Mouse (Mus musculus): Measurements from ENCODE around the gene Slc36a1. TPM values are rescaled to one million over a fixed set of nuclear protein-coding genes. Genes with fewer than 3 reads are reported as not detected.

Gene Slc36a1
- polyA plus RNA-seq, 1 experiment: 6.3 TPM

- Histone ChIP-seq H3K9ac (ENCODE audit: low read depth, poor library complexity, severe bottlenecking) (no peak overlapping the region), H3K36me3 (ENCODE audit: control insufficient read depth, insufficient read depth, low read length, poor library complexity, severe bottlenecking) (0 out of 2 replicates have a peak, but pooled peaks cover 3% of the 10 kb centered on the region), H3K27me3 (ENCODE audit: control insufficient read depth, insufficient read depth, low read length, poor library complexity, severe bottlenecking) (no peaks in the 10 kb centered on the region), H3K4me1 (ENCODE audit: control insufficient read depth, insufficient read depth, low read length) (no peaks in the 10 kb centered on the region), H3K9me3 (replicated peaks; ENCODE audit: control insufficient read depth, insufficient read depth, low read length, poor library complexity, severe bottlenecking) (no peaks in the 10 kb centered on the region), H3K4me3 (ENCODE audit: low read depth, low read length) (no peak overlapping the region), H3K27ac (ENCODE audit: insufficient read depth, low read length) (no peak overlapping the region)
- TF ChIP-seq CTCF (IDR thresholded peaks at IDR 0.05; ENCODE audit: low read depth, low read length): no peak
- no peak for TF ChIP-seq EP300 (IDR thresholded peaks at IDR 0.05; ENCODE audit: insufficient read depth, low read depth, low read length)
- no peak for TF ChIP-seq POLR2A (IDR thresholded peaks at IDR 0.05; ENCODE audit: insufficient read depth, low read length)
Observed at GRCm38 (mm10) chr11:55234791-55235190, 30.6 kb downstream of the Slc36a1 start.

DNA sequence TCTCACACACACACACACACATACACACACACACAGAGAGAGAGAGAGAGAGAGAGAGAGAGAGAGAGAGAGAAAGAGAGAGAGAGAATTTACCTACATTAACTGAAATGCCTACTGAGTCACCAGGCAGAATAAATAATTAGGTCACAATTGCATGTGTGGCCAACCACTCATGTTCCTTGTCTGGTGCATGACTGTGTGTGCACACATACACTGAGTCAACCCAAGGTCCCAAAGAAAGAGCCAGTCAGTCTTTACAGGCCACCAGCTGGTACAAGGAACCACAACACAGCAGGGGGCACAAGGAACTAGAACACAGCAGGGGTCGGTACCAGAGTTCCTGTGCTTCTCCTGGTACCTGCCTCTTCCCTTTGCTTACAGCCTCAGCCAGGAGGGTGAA lies 32.7 kb downstream of the Slc36a1 start:
- Histone ChIP-seq H3K27me3 (ENCODE audit: control insufficient read depth, insufficient read depth, low read length, poor library complexity, severe bottlenecking) (no peaks in the 10 kb centered on the region), H3K9ac (ENCODE audit: low read depth, poor library complexity, severe bottlenecking) (no peak overlapping the region), H3K4me3 (ENCODE audit: low read depth, low read length) (no peak overlapping the region), H3K4me1 (ENCODE audit: control insufficient read depth, insufficient read depth, low read length) (no peaks in the 10 kb centered on the region), H3K36me3 (ENCODE audit: control insufficient read depth, insufficient read depth, low read length, poor library complexity, severe bottlenecking) (0 out of 2 replicates have a peak, but pooled peaks cover 3% of the 10 kb centered on the region), H3K27ac (ENCODE audit: insufficient read depth, low read length) (no peak overlapping the region), H3K9me3 (replicated peaks; ENCODE audit: control insufficient read depth, insufficient read depth, low read length, poor library complexity, severe bottlenecking) (no peaks in the 10 kb centered on the region)
- no peak for TF ChIP-seq EP300 (IDR thresholded peaks at IDR 0.05; ENCODE audit: insufficient read depth, low read depth, low read length)

DNA sequence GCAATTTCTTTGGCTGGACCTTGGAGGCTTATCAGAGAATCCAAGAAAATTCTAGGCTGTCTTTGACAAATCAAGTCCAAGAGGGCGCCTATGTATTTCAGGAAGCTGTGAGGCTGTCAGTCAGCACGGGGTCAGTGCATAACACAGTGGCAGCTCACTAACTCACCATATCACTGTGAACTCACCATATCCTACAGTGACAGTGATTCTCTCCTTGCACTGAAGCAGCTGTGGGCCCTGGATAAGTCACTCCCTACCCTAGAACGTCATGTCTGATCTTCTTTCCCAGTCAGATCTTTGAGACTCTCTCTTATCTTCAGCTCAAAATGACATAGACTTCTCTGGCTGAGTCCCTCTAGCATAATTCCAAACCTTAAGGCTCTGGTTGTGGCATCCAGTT lies 35.3 kb downstream of the Slc36a1 start:
- Histone ChIP-seq H3K27ac (ENCODE audit: insufficient read depth, low read length) (no peak overlapping the region), H3K4me3 (ENCODE audit: low read depth, low read length) (no peak overlapping the region), H3K4me1 (ENCODE audit: control insufficient read depth, insufficient read depth, low read length) (no peaks in the 10 kb centered on the region), H3K27me3 (ENCODE audit: control insufficient read depth, insufficient read depth, low read length, poor library complexity, severe bottlenecking) (no peaks in the 10 kb centered on the region), H3K9me3 (replicated peaks; ENCODE audit: control insufficient read depth, insufficient read depth, low read length, poor library complexity, severe bottlenecking) (no peaks in the 10 kb centered on the region), H3K36me3 (ENCODE audit: control insufficient read depth, insufficient read depth, low read length, poor library complexity, severe bottlenecking) (no peaks in the 10 kb centered on the region), H3K9ac (ENCODE audit: low read depth, poor library complexity, severe bottlenecking) (no peak overlapping the region)
- no peak for TF ChIP-seq POLR2A (IDR thresholded peaks at IDR 0.05; ENCODE audit: insufficient read depth, low read length)
- no peak for TF ChIP-seq CTCF (IDR thresholded peaks at IDR 0.05; ENCODE audit: low read depth, low read length)
- no peak for TF ChIP-seq EP300 (IDR thresholded peaks at IDR 0.05; ENCODE audit: insufficient read depth, low read depth, low read length)

DNA sequence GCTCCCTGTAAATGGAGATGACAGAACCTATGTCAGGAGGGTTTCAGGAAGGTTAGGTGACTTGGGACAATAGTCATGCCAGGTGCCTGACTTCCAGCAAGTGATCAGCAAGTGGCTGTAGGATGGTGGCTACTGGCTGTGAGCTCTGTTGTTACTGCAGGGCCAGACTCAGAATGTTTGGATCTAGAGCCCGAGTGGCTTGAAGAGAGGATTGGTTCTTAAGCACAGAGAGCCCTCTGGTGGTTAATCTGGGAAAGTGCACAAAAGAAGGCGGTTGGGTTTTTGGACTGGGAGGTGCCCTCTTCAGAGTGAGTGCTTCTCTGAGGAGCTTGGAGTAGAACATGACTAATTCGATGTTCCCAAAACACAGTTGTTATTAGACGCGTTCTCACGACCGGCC lies 36.4 kb downstream of the Slc36a1 start:
- Histone ChIP-seq H3K4me1 (ENCODE audit: control insufficient read depth, insufficient read depth, low read length) (no peaks in the 10 kb centered on the region), H3K27me3 (ENCODE audit: control insufficient read depth, insufficient read depth, low read length, poor library complexity, severe bottlenecking) (no peaks in the 10 kb centered on the region), H3K9ac (ENCODE audit: low read depth, poor library complexity, severe bottlenecking) (no peak overlapping the region), H3K36me3 (ENCODE audit: control insufficient read depth, insufficient read depth, low read length, poor library complexity, severe bottlenecking) (no peaks in the 10 kb centered on the region), H3K9me3 (replicated peaks; ENCODE audit: control insufficient read depth, insufficient read depth, low read length, poor library complexity, severe bottlenecking) (no peaks in the 10 kb centered on the region), H3K4me3 (ENCODE audit: low read depth, low read length) (no peak overlapping the region), H3K27ac (ENCODE audit: insufficient read depth, low read length) (no peak overlapping the region)
- TF ChIP-seq POLR2A (IDR thresholded peaks at IDR 0.05; ENCODE audit: insufficient read depth, low read length): no peak
- no peak for TF ChIP-seq CTCF (IDR thresholded peaks at IDR 0.05; ENCODE audit: low read depth, low read length)
- TF ChIP-seq EP300 (IDR thresholded peaks at IDR 0.05; ENCODE audit: insufficient read depth, low read depth, low read length): no peak

DNA sequence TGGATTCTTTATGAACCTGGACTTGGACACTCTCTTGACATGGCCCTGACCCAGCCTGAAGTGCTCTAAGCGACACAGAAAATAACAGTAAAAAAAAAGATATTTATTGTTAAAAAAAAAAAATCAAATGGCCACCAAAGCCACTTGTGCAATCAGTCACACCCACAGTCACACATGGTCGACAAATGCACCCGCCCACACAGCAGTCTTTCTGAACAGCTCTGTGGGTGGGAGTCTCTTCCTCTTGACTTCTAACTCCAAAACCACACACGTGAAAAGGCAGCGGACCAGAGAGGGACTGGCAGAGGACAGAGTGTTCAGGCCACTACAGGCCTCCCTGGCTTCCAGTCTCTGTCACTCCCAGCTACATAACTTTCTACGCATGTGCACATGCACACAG lies 46.4 kb downstream of the Slc36a1 start:
- Histone ChIP-seq H3K9ac (ENCODE audit: low read depth, poor library complexity, severe bottlenecking) (no peak overlapping the region), H3K4me1 (ENCODE audit: control insufficient read depth, insufficient read depth, low read length) (no peaks in the 10 kb centered on the region), H3K36me3 (ENCODE audit: control insufficient read depth, insufficient read depth, low read length, poor library complexity, severe bottlenecking) (no peaks in the 10 kb centered on the region), H3K27me3 (ENCODE audit: control insufficient read depth, insufficient read depth, low read length, poor library complexity, severe bottlenecking) (no peaks in the 10 kb centered on the region), H3K27ac (ENCODE audit: insufficient read depth, low read length) (no peak overlapping the region), H3K4me3 (ENCODE audit: low read depth, low read length) (no peak overlapping the region), H3K9me3 (replicated peaks; ENCODE audit: control insufficient read depth, insufficient read depth, low read length, poor library complexity, severe bottlenecking) (peaks cover 9% of the 10 kb centered on the region; the same call in 1 of the 2 replicates)
- no peak for TF ChIP-seq EP300 (IDR thresholded peaks at IDR 0.05; ENCODE audit: insufficient read depth, low read depth, low read length)
- TF ChIP-seq POLR2A (IDR thresholded peaks at IDR 0.05; ENCODE audit: insufficient read depth, low read length): no peak
- TF ChIP-seq CTCF (IDR thresholded peaks at IDR 0.05; ENCODE audit: low read depth, low read length): no peak

GRCm38 (mm10) chr11:55253391-55253790 lies 49.2 kb downstream of the Slc36a1 start:
- H3K27me3 ChIP-seq (ENCODE audit: control insufficient read depth, insufficient read depth, low read length, poor library complexity, severe bottlenecking): no peaks in the 10 kb centered on the region
- 0 out of 2 replicates have a peak, but pooled peaks cover 6% of the 10 kb centered on the region for H3K9me3 ChIP-seq (replicated peaks; ENCODE audit: control insufficient read depth, insufficient read depth, low read length, poor library complexity, severe bottlenecking)
- H3K4me1 ChIP-seq (ENCODE audit: control insufficient read depth, insufficient read depth, low read length): no peaks in the 10 kb centered on the region
- H3K9ac ChIP-seq (ENCODE audit: low read depth, poor library complexity, severe bottlenecking): no peak overlapping the region
- H3K36me3 ChIP-seq (ENCODE audit: control insufficient read depth, insufficient read depth, low read length, poor library complexity, severe bottlenecking): no peaks in the 10 kb centered on the region
- no peak overlapping the region for H3K4me3 ChIP-seq (ENCODE audit: low read depth, low read length)
- H3K27ac ChIP-seq (ENCODE audit: insufficient read depth, low read length): no peak overlapping the region
- no peak for TF ChIP-seq POLR2A (IDR thresholded peaks at IDR 0.05; ENCODE audit: insufficient read depth, low read length)
- no peak for TF ChIP-seq CTCF (IDR thresholded peaks at IDR 0.05; ENCODE audit: low read depth, low read length)
- TF ChIP-seq EP300 (IDR thresholded peaks at IDR 0.05; ENCODE audit: insufficient read depth, low read depth, low read length): no peak

All from ES-Bruce4 (cell line).